Mouse (Mus musculus) retina, embryonic 14.5 days (tissue): ENCODE measurements around the gene Mif.
"Not testable (repeated sequence)": the region's sequence is repeated elsewhere in the genome, so short reads cannot be mapped to it uniquely, and the experiment has no call there.

Experiments used
- DNase-seq: peaks from one replicate; pipeline ENCODE4 v3.0.0-alpha.2; 2015; ENCODE audit warnings: low spot score

Gene Mif

GRCm38 (mm10) chr10:75872915-75873542 is 13.0 kb upstream of the Mif start:
- peak; percentile 88 for DNase-seq

- no peak for DNase-seq
These were observed 12.2 kb upstream of the Mif start for GRCm38 (mm10) chr10:75872025-75872914.

- DNase-seq, result no peak
These were observed 1.5 kb upstream of the Mif start for GRCm38 (mm10) chr10:75861587-75861986.

- no peak for DNase-seq
These were observed 706 bp upstream of the Mif start for GRCm38 (mm10) chr10:75860746-75861145.

- DNase-seq, result peak; percentile 75
These were observed 813 bp downstream of the Mif start for GRCm38 (mm10) chr10:75859107-75859746.

- no peak for DNase-seq
These were observed 2.4 kb downstream of the Mif start for GRCm38 (mm10) chr10:75857598-75857997.

- no peak for DNase-seq
These were observed 3.1 kb downstream of the Mif start for GRCm38 (mm10) chr10:75856976-75857375.

GRCm38 (mm10) chr10:75856155-75856907 is 3.7 kb downstream of the Mif start:
- DNase-seq, result no peak

- DNase-seq, result no peak
These were observed 4.5 kb downstream of the Mif start for GRCm38 (mm10) chr10:75855416-75855981.

GRCm38 (mm10) chr10:75854791-75855190 is 5.2 kb downstream of the Mif start:
- DNase-seq, result no peak

- DNase-seq, result no peak
These were observed 5.9 kb downstream of the Mif start for GRCm38 (mm10) chr10:75854096-75854495.

- DNase-seq, result peak; percentile 91
These were observed 6.6 kb downstream of the Mif start for GRCm38 (mm10) chr10:75853452-75853851.

GRCm38 (mm10) chr10:75852539-75853125 is 7.4 kb downstream of the Mif start:
- no peak for DNase-seq

- DNase-seq, result no peak
These were observed 8.4 kb downstream of the Mif start for GRCm38 (mm10) chr10:75851681-75852080.

GRCm38 (mm10) chr10:75851076-75851475 is 9.0 kb downstream of the Mif start:
- no peak for DNase-seq

GRCm38 (mm10) chr10:75848382-75848781 is 11.7 kb downstream of the Mif start:
- no peak for DNase-seq

GRCm38 (mm10) chr10:75845306-75845930 is 14.6 kb downstream of the Mif start:
- DNase-seq, result no peak

GRCm38 (mm10) chr10:75844800-75845199 is 15.2 kb downstream of the Mif start:
- DNase-seq, result no peak

- DNase-seq, result not testable (repeated sequence)
These were observed 16.1 kb downstream of the Mif start for GRCm38 (mm10) chr10:75843898-75844297.

- no peak for DNase-seq
These were observed 20.9 kb downstream of the Mif start for GRCm38 (mm10) chr10:75839092-75839491.

- peak; percentile 98 for DNase-seq
These were observed 22.7 kb downstream of the Mif start, which contains the start of gene Gstt2 for GRCm38 (mm10) chr10:75837248-75837759. Gene Gstt2 (minus strand): TSS chr10:75837424.
